Mouse (Mus musculus) midbrain, postnatal 0 days (tissue): ENCODE data around the gene Pcdh9. TPM values are rescaled to one million over a fixed set of nuclear protein-coding genes. Genes with fewer than 3 reads are reported as not detected.
A peak's percentile ranks its signal among the peaks of the same experiment; 100 is the strongest.

Experiments used
- ATAC-seq: fragments of 200-750 bp; cut with Nextera tagmentation; 2 replicates; pipeline ENCODE4 v1.8.0; 2017; ENCODE audit warnings: moderate number of reproducible peaks, mild to moderate bottlenecking, moderate TSS enrichment, moderate library complexity; ENCODE audit not compliant: low FRiP score
- DNase-seq: peaks from one replicate; pipeline ENCODE4 v3.0.0-alpha.2; 2015; ENCODE audit warnings: low spot score
- H3K27ac ChIP-seq: fragments of 300-500 bp; sonication (generic); 2 replicates; pipeline ENCODE4 v1.5.1; 2014; ENCODE audit warnings: low read depth, mild to moderate bottlenecking, low read length, mixed read lengths
- H3K27me3 ChIP-seq: fragments of 300-500 bp; sonication (generic); 2 replicates; pipeline ENCODE4 v1.6.1; 2014; ENCODE audit warnings: low read length, control low read depth, mixed read lengths; ENCODE audit not compliant: insufficient read depth
- H3K36me3 ChIP-seq: fragments of 300-500 bp; sonication (generic); 2 replicates; pipeline ENCODE4 v1.6.1; 2014; ENCODE audit warnings: low read length, control low read depth, mixed read lengths; ENCODE audit not compliant: insufficient read depth
- H3K4me1 ChIP-seq: fragments of 300-500 bp; sonication (generic); 2 replicates; pipeline ENCODE4 v1.6.1; 2014; ENCODE audit warnings: mild to moderate bottlenecking, control low read depth, antibody characterized with exemption, low read length, mixed read lengths; ENCODE audit not compliant: insufficient read depth
- H3K4me2 ChIP-seq: fragments of 300-500 bp; sonication (generic); 2 replicates; pipeline ENCODE4 v1.6.1; 2014; ENCODE audit warnings: low read depth, mild to moderate bottlenecking, low read length, mixed read lengths; ENCODE audit not compliant: poor library complexity, severe bottlenecking
- H3K4me3 ChIP-seq: fragments of 300-500 bp; sonication (generic); 2 replicates; pipeline ENCODE4 v1.5.1; 2014; ENCODE audit warnings: low read depth, mild to moderate bottlenecking, low read length, moderate library complexity
- H3K9ac ChIP-seq: fragments of 300-500 bp; sonication (generic); replicated peaks from 2 replicates; pipeline ENCODE4 v1.6.1; 2014; ENCODE audit warnings: mild to moderate bottlenecking, low read length, moderate library complexity, mixed read lengths; ENCODE audit not compliant: poor library complexity, severe bottlenecking
- H3K9me3 ChIP-seq: fragments of 300-500 bp; sonication (generic); 2 replicates; pipeline ENCODE4 v1.6.1; 2016; ENCODE audit warnings: low read length, control low read depth
- CTCF ChIP-seq: IDR thresholded peaks from 2 replicates; pipeline ENCODE4 v1.5.1; 2016; ENCODE audit warnings: antibody characterized with exemption, mild to moderate bottlenecking
- WGBS: fragments of 180-500 bp; shearing (Covaris S2); extraction: QIAGEN DNeasy Blood & Tissue Kit; methylation state at CpG from one replicate; pipeline ENCODE4 v1.1.7; 2014; 5-methylcytosine and 5-hydroxymethylcytosine counted together
- polyA plus RNA-seq: library from polyadenylated mRNA; unstranded; fragments of >200 nt; fragmentation: Nextera tagmentation; extraction: Ambion mirVana; gene quantifications from 2 replicates; pipeline ENCODE4 v1.2.1, GENCODE M21; 2015
- total RNA-seq: library from RNA; depleted of rRNA; stranded (reverse); fragments of >200 nt; gene quantifications from 2 replicates; pipeline ENCODE4 v1.2.3, GENCODE M21; 2014

Gene Pcdh9
- total and polyA plus RNA-seq, 2 experiments from 2014 or later, result 149 to 164 TPM

DNA sequence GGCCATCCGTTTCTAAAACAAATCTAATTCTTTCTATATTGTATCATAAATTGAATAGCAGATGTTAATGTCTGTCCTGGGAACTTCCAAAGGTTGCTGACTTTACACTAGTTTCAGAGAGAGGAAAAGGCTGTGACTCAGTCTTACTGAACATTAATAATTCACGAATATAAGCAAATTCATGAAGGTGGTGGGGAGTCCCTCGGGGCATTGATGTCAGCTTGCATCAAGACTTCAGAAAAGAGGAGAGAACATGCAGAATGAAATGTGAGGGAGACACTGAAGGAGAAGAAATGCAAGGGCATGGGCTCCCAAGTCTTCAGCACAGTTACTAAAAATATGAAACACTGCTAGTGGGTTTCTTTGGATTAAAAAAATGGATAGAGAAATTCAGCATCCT lies 181.8 kb downstream of the Pcdh9 start:
- no peak for DNase-seq
- no peaks in the 10 kb centered on the region for H3K36me3 ChIP-seq
- ATAC-seq, result no peak
- TF ChIP-seq CTCF, result no peak
- H3K27ac ChIP-seq, result no peak overlapping the region
- no peaks in the 10 kb centered on the region for H3K4me1 ChIP-seq
- no peaks in the 10 kb centered on the region for H3K27me3 ChIP-seq
- H3K4me2 ChIP-seq, result no peak overlapping the region
- no peaks in the 10 kb centered on the region for H3K9me3 ChIP-seq
- no peak overlapping the region for H3K4me3 ChIP-seq
- no peak overlapping the region for H3K9ac ChIP-seq
- WGBS, result 68% methylated on average over 3 of the region's 3 CpGs

DNA sequence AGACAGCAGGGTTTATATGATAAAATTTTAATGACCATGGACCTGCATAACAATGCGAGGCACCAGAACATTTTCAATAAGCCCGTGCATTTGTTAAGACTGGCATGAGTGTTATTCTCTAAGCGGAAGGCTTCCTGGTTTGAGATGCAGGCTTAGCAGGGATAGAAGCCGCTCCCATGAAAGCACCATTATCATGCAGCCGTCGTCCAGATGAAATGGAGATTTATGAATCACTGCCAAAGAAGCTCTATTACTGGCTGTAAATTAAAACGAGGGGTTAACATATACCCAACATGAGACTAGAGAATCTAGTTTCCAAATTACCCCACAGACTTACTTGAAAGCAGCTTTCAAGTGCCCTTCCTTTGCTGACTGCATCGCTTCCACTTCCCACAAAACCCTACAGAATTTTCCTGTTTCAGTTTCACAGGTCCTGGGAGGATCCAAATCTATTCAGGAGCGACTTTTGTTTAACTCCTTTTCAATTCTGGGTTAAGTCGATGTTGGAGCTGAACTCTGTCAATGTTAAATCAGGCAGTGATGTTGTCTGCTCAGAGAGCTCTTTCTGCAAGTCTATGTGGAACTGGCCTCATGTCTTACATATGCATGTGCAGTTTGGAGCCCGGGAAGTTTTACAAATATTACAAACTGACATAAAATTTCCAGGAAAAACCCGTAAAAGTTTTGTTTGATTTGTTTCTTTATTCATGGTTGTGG lies 188.9 kb downstream of the Pcdh9 start:
- Histone ChIP-seq H3K9me3 (no peaks in the 10 kb centered on the region), H3K4me1 (no peaks in the 10 kb centered on the region), H3K4me2 (peak overlapping the region; percentile 48), H3K4me3 (peak overlapping the region; percentile 29; the same call in 1 of the 2 replicates), H3K36me3 (no peaks in the 10 kb centered on the region), H3K27me3 (no peaks in the 10 kb centered on the region), H3K27ac (peak overlapping the region; percentile 43; the same call in 1 of the 2 replicates), H3K9ac (peak overlapping the region; percentile 36; the same call in 1 of the 2 replicates)
- DNase-seq (peak; percentile 49), ATAC-seq (no peak)
- TF ChIP-seq CTCF, result no peak
- 12% methylated on average over 12 of the region's 12 CpGs for WGBS

DNA sequence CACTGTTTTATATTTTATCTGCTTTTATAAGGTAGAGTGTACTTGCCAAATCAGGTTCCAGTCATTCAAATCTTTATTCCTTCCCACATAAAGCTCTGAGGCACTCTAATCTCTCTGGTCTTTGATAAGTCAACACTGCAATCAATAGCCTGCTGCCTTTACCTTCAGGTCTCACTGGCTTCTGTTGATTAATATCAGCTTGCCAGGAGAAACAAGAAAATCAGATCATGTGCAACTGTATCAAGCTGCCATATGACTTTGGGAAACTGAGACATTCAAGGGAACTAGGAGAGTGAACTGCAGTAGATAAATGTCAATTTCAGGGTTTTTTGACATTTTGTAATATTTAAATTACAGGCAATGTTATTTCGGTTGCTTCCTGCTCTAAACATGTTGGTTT lies 189.6 kb downstream of the Pcdh9 start:
- H3K9ac ChIP-seq, result no peak overlapping the region
- no peaks in the 10 kb centered on the region for H3K27me3 ChIP-seq
- peak overlapping the region; percentile 29; the same call in 1 of the 2 replicates for H3K4me3 ChIP-seq
- H3K36me3 ChIP-seq, result no peaks in the 10 kb centered on the region
- ATAC-seq (no peak), DNase-seq (no peak)
- 28% methylated on average over 1 of the region's 1 CpGs for WGBS
- no peak overlapping the region; the same call in 1 of the 2 replicates for H3K27ac ChIP-seq
- H3K9me3 ChIP-seq, result no peaks in the 10 kb centered on the region
- H3K4me1 ChIP-seq, result no peaks in the 10 kb centered on the region
- peak overlapping the region; percentile 48 for H3K4me2 ChIP-seq
- no peak for TF ChIP-seq CTCF

DNA sequence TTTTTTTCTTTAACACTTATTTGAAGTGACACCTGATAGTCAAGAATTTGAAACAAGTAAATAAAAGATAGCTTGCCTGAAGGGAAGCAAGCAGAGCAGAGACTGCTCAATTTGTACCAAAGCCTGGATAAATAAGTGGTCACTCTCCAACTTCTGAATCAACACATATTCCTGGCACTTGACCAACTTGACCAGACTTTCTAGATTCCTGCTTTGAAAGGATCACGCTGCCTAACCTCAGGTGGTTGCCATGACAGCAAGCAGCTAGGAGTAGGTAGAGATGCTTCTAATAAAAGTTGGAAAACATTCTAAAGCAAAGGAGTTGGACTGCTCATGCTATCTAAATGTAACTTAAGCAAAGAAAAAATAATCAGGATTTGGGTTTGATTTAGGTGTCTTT lies 205.8 kb downstream of the Pcdh9 start:
- Histone ChIP-seq H3K36me3 (no peaks in the 10 kb centered on the region), H3K4me3 (no peak overlapping the region), H3K4me2 (no peak overlapping the region), H3K27me3 (no peaks in the 10 kb centered on the region), H3K9ac (no peak overlapping the region), H3K4me1 (no peaks in the 10 kb centered on the region), H3K9me3 (0 out of 2 replicates have a peak, but pooled peaks cover under 1% of the 10 kb centered on the region), H3K27ac (no peak overlapping the region)
- 29% methylated on average over 1 of the region's 1 CpGs for WGBS
- peak; percentile 22 for DNase-seq
- no peak for ATAC-seq
- TF ChIP-seq CTCF, result no peak

DNA sequence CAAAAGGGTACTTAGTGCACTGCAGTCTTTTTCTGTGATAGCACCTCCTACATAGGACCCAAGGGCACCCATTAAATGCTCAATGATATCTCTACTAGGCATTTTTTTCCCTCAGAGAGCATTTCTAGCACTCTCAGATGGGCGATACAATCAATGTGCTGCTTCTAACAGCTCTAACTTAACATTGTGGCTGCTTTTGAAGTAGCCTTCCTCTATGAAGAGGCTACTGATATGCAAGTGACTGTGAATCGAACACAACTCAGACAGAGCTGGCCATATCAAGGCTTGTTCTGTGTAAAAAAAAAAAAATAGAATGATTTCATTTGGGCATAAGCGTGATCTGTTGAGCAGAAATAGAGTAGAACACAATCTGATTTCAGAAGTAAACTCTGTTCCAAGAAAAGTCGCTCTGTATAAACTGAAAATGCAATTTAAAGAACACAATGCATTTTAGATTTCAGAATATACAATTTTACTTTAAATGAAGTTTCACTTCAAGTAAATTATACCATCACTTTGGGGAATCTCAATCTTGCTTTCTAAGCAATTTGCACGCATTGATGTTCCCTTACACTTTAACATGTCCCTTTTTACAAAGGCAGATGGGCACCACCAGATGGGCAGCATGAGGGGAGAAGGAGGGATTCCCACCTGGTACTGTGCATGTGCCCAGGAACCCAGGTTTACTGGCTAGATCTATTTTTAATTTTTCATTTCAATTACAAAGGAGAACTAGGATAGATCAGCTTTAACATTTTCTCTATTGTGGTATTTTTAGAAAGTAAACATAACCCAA lies 215.0 kb downstream of the Pcdh9 start:
- TF ChIP-seq CTCF, result no peak
- DNase-seq (no peak), ATAC-seq (no peak)
- no peak overlapping the region for H3K4me2 ChIP-seq
- H3K4me3 ChIP-seq, result no peak overlapping the region
- no peak overlapping the region for H3K9ac ChIP-seq
- H3K27me3 ChIP-seq, result no peaks in the 10 kb centered on the region
- peaks cover 7% of the 10 kb centered on the region; the same call in 1 of the 2 replicates for H3K9me3 ChIP-seq
- no peak overlapping the region for H3K27ac ChIP-seq
- no peaks in the 10 kb centered on the region for H3K36me3 ChIP-seq
- no peaks in the 10 kb centered on the region for H3K4me1 ChIP-seq
- WGBS, result 93% methylated on average over 5 of the region's 5 CpGs
